Mouse (Mus musculus) liver, adult 2 months (tissue): ENCODE results near the gene Ppil1.

Experiments
- CTCF ChIP-seq: fragments of 200-500 bp; IDR thresholded peaks from 2 replicates; pipeline ENCODE4 v1.5.1; 2011; ENCODE audit warnings: low read depth, low read length, control low read depth
- POLR2A ChIP-seq: fragments of 200-500 bp; IDR thresholded peaks from 2 replicates; pipeline ENCODE4 v1.6.1; 2011; ENCODE audit warnings: low read length, control low read depth; ENCODE audit not compliant: insufficient read depth; ENCODE audit errors: extremely low read depth

GRCm38 (mm10) chr17:29304376-29305057, 40.5 kb upstream of the Ppil1 start:
- TF ChIP-seq POLR2A, result no peak
- no peak for TF ChIP-seq CTCF
